Mouse (Mus musculus) telencephalon, adult 2 months (tissue): Measurements from ENCODE around the gene Slc7a7.

ENCODE experiments used
- DNase-seq: peaks from one replicate; pipeline ENCODE4 v3.0.0-alpha.2; 2011; ENCODE audit warnings: low read depth, low spot score

Gene Slc7a7

GRCm38 (mm10) chr14:54324486-54324885 lies 93.1 kb downstream of the Slc7a7 start:
- no peak for DNase-seq

DNA sequence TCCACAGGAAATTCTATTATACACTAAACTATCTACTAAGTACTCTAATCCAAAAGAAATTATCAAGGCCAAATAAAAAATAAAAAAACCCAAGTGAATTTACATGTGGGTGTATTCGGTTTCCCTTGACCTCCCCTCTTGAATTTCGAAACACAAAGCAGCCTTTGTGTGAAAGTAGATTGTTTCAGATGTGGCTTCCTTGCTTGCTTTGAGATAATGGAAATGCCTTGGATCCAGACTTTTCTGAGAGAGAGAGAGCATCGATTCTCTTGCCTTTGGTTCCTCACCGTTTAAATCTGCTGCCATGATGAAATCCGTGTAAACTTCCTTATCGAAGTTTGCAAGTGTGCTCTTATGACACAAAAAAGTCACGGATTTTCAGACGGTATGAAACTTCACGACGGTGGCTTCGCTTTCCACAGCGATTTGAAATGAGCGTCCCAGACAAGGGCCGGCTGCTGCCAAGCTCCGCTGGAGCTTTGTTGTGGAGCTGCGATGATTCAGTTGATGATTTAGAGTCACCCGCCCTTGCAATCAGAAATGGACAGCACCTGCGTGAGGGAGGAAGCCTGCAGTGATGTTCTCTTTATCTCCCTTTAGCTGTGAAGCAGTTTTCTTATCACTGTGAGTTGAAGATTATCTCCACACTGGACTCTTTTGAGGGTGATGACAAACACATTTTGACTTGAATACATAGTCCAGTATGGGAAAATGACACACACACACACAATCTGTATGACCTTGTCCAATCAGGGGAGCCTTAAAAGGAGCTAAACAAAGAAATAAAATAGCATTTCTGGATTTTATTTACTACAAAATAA lies 95.8 kb downstream of the Slc7a7 start:
- no peak for DNase-seq
